Mouse (Mus musculus) liver, adult 2 months (tissue): ENCODE data around the gene Ldhd. TPM values are rescaled to one million over a fixed set of nuclear protein-coding genes. Genes with fewer than 3 reads are reported as not detected.
A peak's percentile ranks its signal among the peaks of the same experiment; 100 is the strongest.

Experiments
- DNase-seq: peaks from one replicate; pipeline ENCODE4 v3.0.0-alpha.2; 2011; ENCODE audit warnings: low read depth, low spot score; ENCODE audit errors: extremely low read depth
- H3K27ac ChIP-seq: fragments of 200-500 bp; replicated peaks from 2 replicates; pipeline ENCODE4 v1.5.1; 2012; ENCODE audit warnings: low read depth, mild to moderate bottlenecking, control low read depth, inconsistent platforms, low read length; ENCODE audit not compliant: insufficient read depth
- H3K27me3 ChIP-seq: fragments of 200-500 bp; 2 replicates; pipeline ENCODE4 v1.6.1; 2012; ENCODE audit warnings: mild to moderate bottlenecking, moderate library complexity, low read length, inconsistent platforms; ENCODE audit not compliant: control insufficient read depth, insufficient read depth
- H3K36me3 ChIP-seq: fragments of 200-500 bp; 2 replicates; pipeline ENCODE4 v1.6.1; 2012; ENCODE audit warnings: low read length, inconsistent platforms; ENCODE audit not compliant: control insufficient read depth, insufficient read depth
- H3K4me1 ChIP-seq: fragments of 200-500 bp; 2 replicates; pipeline ENCODE4 v1.6.1; 2011; ENCODE audit warnings: low read length; ENCODE audit not compliant: control insufficient read depth, insufficient read depth
- H3K4me3 ChIP-seq: fragments of 200-500 bp; 2 replicates; pipeline ENCODE4 v1.5.1; 2011; ENCODE audit warnings: low read depth, mild to moderate bottlenecking, control low read depth, low read length, moderate library complexity; ENCODE audit not compliant: insufficient read depth
- H3K79me2 ChIP-seq: fragments of 200-500 bp; 2 replicates; pipeline ENCODE4 v1.6.1; 2012; ENCODE audit warnings: inconsistent platforms, mild to moderate bottlenecking, low read length, moderate library complexity; ENCODE audit not compliant: control insufficient read depth, insufficient read depth
- H3K9ac ChIP-seq: fragments of 200-500 bp; 2 replicates; pipeline ENCODE4 v1.6.1; 2012; ENCODE audit warnings: low read depth, mild to moderate bottlenecking, control low read depth, inconsistent platforms, low read length
- CTCF ChIP-seq: fragments of 200-500 bp; IDR thresholded peaks from 2 replicates; pipeline ENCODE4 v1.5.1; 2011; ENCODE audit warnings: low read depth, low read length, control low read depth
- POLR2A ChIP-seq: fragments of 200-500 bp; IDR thresholded peaks from 2 replicates; pipeline ENCODE4 v1.6.1; 2011; ENCODE audit warnings: low read length, control low read depth; ENCODE audit not compliant: insufficient read depth; ENCODE audit errors: extremely low read depth
- whole genome bisulfite sequencing: fragments of 180-500 bp; shearing (Covaris S2); methylation state at CpG from one replicate; pipeline ENCODE4 v1.1.7; 2018; 5-methylcytosine and 5-hydroxymethylcytosine counted together
- polyA plus RNA-seq: library from polyadenylated mRNA; depleted of rRNA; stranded (reverse); fragments of >200 nt; gene quantifications from 2 replicates; pipeline ENCODE4 v1.2.3, GENCODE M21; 2012
- total RNA-seq: library from RNA; depleted of rRNA; stranded (reverse); fragments of >200 nt; gene quantifications from 2 replicates; pipeline ENCODE4 v1.2.3, GENCODE M21; 2014

Gene Ldhd
- total and polyA plus RNA-seq, 2 experiments = 91.7 to 175 TPM

- H3K27ac ChIP-seq = no peak overlapping the region; the same call in 1 of the 2 replicates
Observed at GRCm38 (mm10) chr8:111625694-111626527, 4.3 kb downstream of the Ldhd start.

GRCm38 (mm10) chr8:111624853-111625221 lies 5.3 kb downstream of the Ldhd start:
- Histone ChIP-seq H3K9ac (peak overlapping the region; percentile 11), H3K27ac (peak overlapping the region; percentile 81), H3K27me3 (no peaks in the 10 kb centered on the region), H3K36me3 (no peaks in the 10 kb centered on the region), H3K4me1 (peaks cover 22% of the 10 kb centered on the region), H3K79me2 (peaks cover 3% of the 10 kb centered on the region; the same call in 1 of the 2 replicates), H3K4me3 (no peak overlapping the region)
- WGBS = 91% methylated on average over 10 of the region's 10 CpGs
- TF ChIP-seq POLR2A (no peak), CTCF (no peak)
- no peak for DNase-seq

More at GRCm38 (mm10) chr8:111625694-111626527, 4.3 kb downstream of the Ldhd start:
- peak; percentile 57 for DNase-seq
- Histone ChIP-seq H3K79me2 (peaks cover 5% of the 10 kb centered on the region; the same call in 1 of the 2 replicates), H3K36me3 (no peaks in the 10 kb centered on the region), H3K4me3 (no peak overlapping the region), H3K27me3 (no peaks in the 10 kb centered on the region), H3K9ac (no peak overlapping the region), H3K4me1 (peaks cover 24% of the 10 kb centered on the region)
- no peak for TF ChIP-seq POLR2A
- peak; percentile 84 for TF ChIP-seq CTCF
- 15% methylated on average over 6 of the region's 6 CpGs for WGBS

GRCm38 (mm10) chr8:111624081-111624852 lies 5.9 kb downstream of the Ldhd start:
- H3K4me3 ChIP-seq = no peak overlapping the region
- no peaks in the 10 kb centered on the region for H3K36me3 ChIP-seq
- 22% methylated on average over 12 of the region's 12 CpGs for WGBS
- TF ChIP-seq CTCF (no peak), POLR2A (no peak)
- peak; percentile 91 for DNase-seq
- H3K27me3 ChIP-seq = no peaks in the 10 kb centered on the region
- H3K9ac ChIP-seq = peak overlapping the region; percentile 11; the same call in 1 of the 2 replicates
- H3K27ac ChIP-seq = peak overlapping the region; percentile 81
- no peaks in the 10 kb centered on the region; the same call in 1 of the 2 replicates for H3K79me2 ChIP-seq
- peaks cover 17% of the 10 kb centered on the region for H3K4me1 ChIP-seq

- Histone ChIP-seq H3K27me3 (no peaks in the 10 kb centered on the region), H3K27ac (0 out of 2 replicates have a peak overlapping the region, but pooled peaks have one; percentile 32), H3K4me1 (peaks cover 17% of the 10 kb centered on the region), H3K36me3 (no peaks in the 10 kb centered on the region), H3K79me2 (no peaks in the 10 kb centered on the region), H3K9ac (no peak overlapping the region), H3K4me3 (no peak overlapping the region)
- no peak for DNase-seq
- no peak for TF ChIP-seq CTCF
- no peak for TF ChIP-seq POLR2A
- WGBS = 93% methylated on average over 10 of the region's 10 CpGs
Observed at GRCm38 (mm10) chr8:111622553-111622952, 7.6 kb downstream of the Ldhd start.

GRCm38 (mm10) chr8:111622104-111622503 lies 8.1 kb downstream of the Ldhd start:
- Histone ChIP-seq H3K9ac (no peak overlapping the region), H3K27me3 (no peaks in the 10 kb centered on the region), H3K79me2 (no peaks in the 10 kb centered on the region), H3K36me3 (no peaks in the 10 kb centered on the region), H3K4me1 (peaks cover 17% of the 10 kb centered on the region), H3K4me3 (no peak overlapping the region), H3K27ac (no peak overlapping the region)
- WGBS = 90% methylated on average over 3 of the region's 3 CpGs
- DNase-seq = no peak
- TF ChIP-seq CTCF (no peak), POLR2A (no peak)
